Mouse (Mus musculus): Measurements from ENCODE around the gene Rtn2.

- peak; percentile 31 for TF ChIP-seq POLR2A (IDR thresholded peaks at IDR 0.05; ENCODE audit: insufficient read depth, low read length)
- TF ChIP-seq CTCF (IDR thresholded peaks at IDR 0.05; ENCODE audit: low read depth, low read length), result no peak
- TF ChIP-seq EP300 (IDR thresholded peaks at IDR 0.05; ENCODE audit: insufficient read depth, low read depth, low read length), result no peak
These were observed 53.2 kb downstream of the Rtn2 start for GRCm38 (mm10) chr7:19335583-19335982.

Measured in ES-Bruce4 (cell line).